Mouse (Mus musculus) midbrain, embryonic 11.5 days (tissue): ENCODE measurements at regions not wholly inside any gene's neighbourhood (a gene's known extent, or its start where the extent isn't known, plus 50 kb on each side); places are given as distances from the start of the nearest gene placed in this dataset.
A peak's percentile ranks its signal among the peaks of the same experiment; 100 is the strongest.

ENCODE experiments used
- ATAC-seq: fragments of 200-750 bp; cut with Nextera tagmentation; 2 replicates; pipeline ENCODE4 v1.8.0; 2017; ENCODE audit warnings: moderate TSS enrichment, moderate library complexity; ENCODE audit not compliant: low FRiP score
- DNase-seq: peaks from one replicate; pipeline ENCODE4 v3.0.0; 2015; ENCODE audit warnings: low spot score; ENCODE audit errors: missing footprints
- H3K27ac ChIP-seq: fragments of 300-500 bp; sonication (generic); 2 replicates; pipeline ENCODE4 v1.5.1; 2014; ENCODE audit warnings: low read depth, low read length
- H3K27me3 ChIP-seq: fragments of 300-500 bp; sonication (generic); 2 replicates; pipeline ENCODE4 v1.6.1; 2014; ENCODE audit warnings: mild to moderate bottlenecking, low read length, moderate library complexity, mixed read lengths; ENCODE audit not compliant: control insufficient read depth, insufficient read depth
- H3K36me3 ChIP-seq: fragments of 300-500 bp; sonication (generic); 2 replicates; pipeline ENCODE4 v1.6.1; 2014; ENCODE audit warnings: mild to moderate bottlenecking, low read length, moderate library complexity, mixed read lengths; ENCODE audit not compliant: control insufficient read depth, insufficient read depth
- H3K4me1 ChIP-seq: fragments of 300-500 bp; sonication (generic); 2 replicates; pipeline ENCODE4 v1.6.1; 2014; ENCODE audit warnings: low read length; ENCODE audit not compliant: control insufficient read depth, insufficient read depth
- H3K4me2 ChIP-seq: fragments of 300-500 bp; sonication (generic); 2 replicates; pipeline ENCODE4 v1.6.1; 2014; ENCODE audit warnings: mild to moderate bottlenecking, moderate library complexity
- H3K4me3 ChIP-seq: fragments of 300-500 bp; sonication (generic); 2 replicates; pipeline ENCODE4 v1.5.1; 2014; ENCODE audit warnings: low read depth, low read length
- H3K9ac ChIP-seq: fragments of 300-500 bp; sonication (generic); 2 replicates; pipeline ENCODE4 v1.6.1; 2014; ENCODE audit warnings: low read length
- H3K9me3 ChIP-seq: fragments of 300-500 bp; sonication (generic); 2 replicates; pipeline ENCODE4 v1.6.1; 2016; ENCODE audit warnings: low read length; ENCODE audit not compliant: control insufficient read depth
- WGBS: fragments of 180-500 bp; shearing (Covaris S2); extraction: QIAGEN DNeasy Blood & Tissue Kit; methylation state at CpG from one replicate; pipeline ENCODE4 v1.1.7; 2014; 5-methylcytosine and 5-hydroxymethylcytosine counted together

DNA sequence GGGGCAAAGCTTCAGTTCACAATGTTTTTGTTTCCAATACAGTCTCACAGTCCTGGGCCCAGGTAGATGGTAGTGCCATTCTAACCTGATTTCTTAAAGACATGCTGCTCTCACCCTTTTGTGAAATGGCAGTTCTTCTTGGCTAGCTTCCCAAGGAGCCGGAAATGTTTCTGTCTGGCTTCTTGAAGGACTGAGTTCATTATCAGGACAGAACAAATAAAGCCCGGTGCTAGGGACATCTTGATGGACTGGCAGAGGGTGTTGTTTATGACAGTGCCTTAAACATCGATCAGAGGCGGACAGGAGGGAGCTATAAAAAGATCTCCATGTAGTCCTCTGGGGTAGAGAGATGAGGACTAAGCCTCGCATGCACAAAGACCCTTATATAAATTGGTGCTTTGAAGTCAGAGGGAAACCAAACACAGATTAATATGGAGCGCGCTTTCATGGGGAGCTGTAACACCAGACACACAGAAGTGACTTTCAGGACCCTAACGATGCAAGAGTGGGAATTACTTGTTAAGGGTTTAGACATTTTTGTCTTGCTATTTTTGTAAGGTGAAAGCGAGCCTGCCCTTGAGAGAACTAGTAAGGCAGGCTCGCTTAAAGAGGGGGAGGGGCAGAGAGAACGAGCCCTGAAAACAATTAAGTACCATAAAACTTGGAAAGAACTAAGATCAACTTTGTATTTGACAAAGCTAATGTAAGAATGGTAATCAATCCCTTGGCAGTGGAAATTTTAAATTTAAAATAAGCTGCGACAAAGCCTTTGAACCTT, 96.2 kb downstream of the Fzd1 start:
- ATAC-seq (no peak), DNase-seq (peak; percentile 77)
- H3K27ac ChIP-seq, result no peak overlapping the region
- H3K4me2 ChIP-seq, result no peak overlapping the region
- H3K9ac ChIP-seq, result no peak overlapping the region
- H3K4me3 ChIP-seq, result no peak overlapping the region
- WGBS, result 72% methylated on average over 12 of the region's 12 CpGs
- no peaks in the 10 kb centered on the region for H3K27me3 ChIP-seq
- no peaks in the 10 kb centered on the region for H3K36me3 ChIP-seq
- no peaks in the 10 kb centered on the region for H3K9me3 ChIP-seq
- H3K4me1 ChIP-seq, result no peaks in the 10 kb centered on the region

DNA sequence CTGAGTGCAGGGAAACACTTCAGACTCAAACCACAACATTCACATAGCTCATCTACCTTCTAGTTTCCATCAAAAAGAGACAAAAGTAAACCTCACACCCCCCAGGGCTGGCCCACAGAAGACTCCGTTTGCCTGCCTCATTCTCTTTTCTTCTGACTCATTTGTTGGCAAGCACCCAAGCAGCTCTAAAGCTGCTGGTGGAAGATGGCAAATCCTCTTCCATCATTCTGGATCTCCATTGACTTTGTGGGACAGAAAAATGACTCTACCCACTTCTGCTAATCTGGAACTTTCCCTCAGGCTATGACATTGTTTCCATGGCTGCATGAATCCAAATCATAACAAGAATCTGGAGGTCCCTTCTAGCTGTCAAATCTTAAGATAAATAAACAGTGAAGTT, 99.9 kb downstream of the Fzd1 start:
- H3K27ac ChIP-seq, result no peak overlapping the region
- DNase-seq, result no peak
- no peaks in the 10 kb centered on the region for H3K36me3 ChIP-seq
- no peaks in the 10 kb centered on the region for H3K27me3 ChIP-seq
- WGBS, result 60% methylated on average over 1 of the region's 1 CpGs
- H3K4me1 ChIP-seq, result no peaks in the 10 kb centered on the region
- H3K9me3 ChIP-seq, result no peaks in the 10 kb centered on the region
- ATAC-seq, result no peak
- no peak overlapping the region for H3K4me3 ChIP-seq
- no peak overlapping the region for H3K9ac ChIP-seq
- no peak overlapping the region for H3K4me2 ChIP-seq

DNA sequence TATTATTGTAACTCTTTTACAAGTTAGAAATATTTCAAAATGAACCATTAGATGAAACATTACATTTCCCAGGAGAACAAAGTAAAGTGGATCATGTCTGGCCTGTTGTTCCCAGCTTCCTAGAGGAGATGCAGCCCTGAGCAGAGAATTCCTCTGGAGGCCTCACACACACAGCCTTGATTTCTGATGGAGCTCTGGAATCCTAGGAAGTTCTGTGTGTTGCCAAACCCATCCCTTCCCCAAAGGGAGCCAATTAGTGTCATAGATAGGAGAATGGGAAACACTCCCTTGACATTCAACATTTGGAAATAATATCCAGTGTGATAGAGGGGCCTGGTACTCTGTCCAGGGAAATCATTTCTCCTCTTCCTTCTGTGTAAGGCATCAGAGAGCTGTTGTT, 103.6 kb downstream of the Fzd1 start:
- ATAC-seq, result no peak
- no peaks in the 10 kb centered on the region for H3K9me3 ChIP-seq
- peaks cover 5% of the 10 kb centered on the region; the same call in 1 of the 2 replicates for H3K4me1 ChIP-seq
- H3K27me3 ChIP-seq, result no peaks in the 10 kb centered on the region
- no peak overlapping the region for H3K9ac ChIP-seq
- H3K4me2 ChIP-seq, result no peak overlapping the region
- no peak overlapping the region for H3K4me3 ChIP-seq
- no peaks in the 10 kb centered on the region for H3K36me3 ChIP-seq
- H3K27ac ChIP-seq, result no peak overlapping the region
- DNase-seq, result peak; percentile 54

DNA sequence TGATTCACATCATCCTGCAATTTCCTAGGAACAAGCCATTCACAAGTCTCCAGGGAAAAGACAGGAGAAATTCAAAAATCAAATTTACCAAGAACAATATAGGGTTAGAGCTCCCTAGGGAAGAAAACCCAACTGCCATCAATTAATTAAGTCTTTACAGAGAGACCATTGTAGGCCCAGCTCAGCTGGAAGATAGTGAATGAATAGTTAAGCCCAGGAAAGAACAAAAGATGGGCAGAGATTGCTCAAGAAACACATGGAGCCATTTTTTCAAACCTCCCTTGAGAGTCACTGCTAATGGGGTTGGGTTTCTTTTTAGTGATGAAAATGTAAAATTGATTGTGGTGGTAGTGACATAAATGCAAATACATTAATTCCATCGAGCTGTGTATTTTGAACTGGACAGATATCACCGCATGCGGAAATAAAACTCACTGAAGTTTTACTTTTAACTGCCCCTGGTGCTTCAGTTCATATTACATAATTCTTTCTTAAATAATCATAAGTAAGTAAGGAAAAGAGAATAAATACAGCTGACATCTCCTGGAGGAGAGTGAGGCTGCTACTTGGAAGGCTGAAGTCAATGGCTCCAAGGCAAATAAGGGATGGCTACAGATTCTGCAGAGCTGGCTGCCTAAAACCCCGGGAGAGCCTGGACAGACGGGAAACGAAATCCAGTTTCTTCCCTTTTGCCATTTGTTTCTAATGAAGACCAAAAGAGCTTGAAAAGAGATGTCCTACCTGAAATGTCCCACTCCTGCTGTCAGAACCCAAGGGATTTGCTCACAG, 106.5 kb downstream of the Fzd1 start:
- Histone ChIP-seq H3K9ac (no peak overlapping the region), H3K9me3 (no peaks in the 10 kb centered on the region), H3K4me2 (no peak overlapping the region), H3K27ac (peak overlapping the region; percentile 41), H3K4me3 (no peak overlapping the region), H3K36me3 (no peaks in the 10 kb centered on the region), H3K27me3 (no peaks in the 10 kb centered on the region), H3K4me1 (peaks cover 5% of the 10 kb centered on the region; the same call in 1 of the 2 replicates)
- ATAC-seq (peak; percentile 84), DNase-seq (peak; percentile 75)
- WGBS, result 59% methylated on average over 6 of the region's 6 CpGs

- no peaks in the 10 kb centered on the region for H3K27me3 ChIP-seq
- H3K27ac ChIP-seq, result no peak overlapping the region
- 55% methylated on average over 3 of the region's 3 CpGs for WGBS
- DNase-seq (peak; percentile 70), ATAC-seq (peak; percentile 73)
- no peak overlapping the region for H3K9ac ChIP-seq
- no peaks in the 10 kb centered on the region for H3K9me3 ChIP-seq
- no peak overlapping the region for H3K4me3 ChIP-seq
- no peak overlapping the region for H3K4me2 ChIP-seq
- no peaks in the 10 kb centered on the region for H3K36me3 ChIP-seq
- H3K4me1 ChIP-seq, result peaks cover 5% of the 10 kb centered on the region; the same call in 1 of the 2 replicates
Measured at GRCm38 (mm10) chr5:4650709-4651108, 107.1 kb downstream of the Fzd1 start.

- DNase-seq (no peak), ATAC-seq (no peak)
- Histone ChIP-seq H3K27ac (no peak overlapping the region), H3K4me1 (peaks cover 5% of the 10 kb centered on the region; the same call in 1 of the 2 replicates), H3K36me3 (no peaks in the 10 kb centered on the region), H3K4me3 (no peak overlapping the region), H3K9me3 (no peaks in the 10 kb centered on the region), H3K27me3 (no peaks in the 10 kb centered on the region), H3K4me2 (no peak overlapping the region), H3K9ac (no peak overlapping the region)
- 76% methylated on average over 6 of the region's 6 CpGs for WGBS
Measured at GRCm38 (mm10) chr5:4649858-4650556, 107.8 kb downstream of the Fzd1 start.

DNA sequence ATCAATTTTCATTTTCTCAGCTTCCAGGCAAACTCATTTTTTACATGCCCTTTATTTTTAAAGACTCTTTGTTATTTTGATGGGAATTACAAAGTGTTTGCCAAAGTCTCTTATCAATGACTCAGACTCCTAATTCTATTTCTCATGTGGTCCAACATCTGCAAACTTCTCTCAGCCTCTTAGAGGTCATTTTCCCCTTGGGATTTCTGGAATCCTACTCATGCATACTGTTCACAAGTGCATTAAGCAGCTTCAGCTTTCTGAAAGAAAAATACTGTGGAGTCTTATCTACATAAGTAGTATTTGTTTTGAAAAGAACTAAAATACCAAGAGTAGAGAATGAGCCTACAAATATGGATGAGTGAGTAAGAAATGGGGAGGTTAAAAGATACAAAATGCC, 116.8 kb downstream of the Fzd1 start:
- no peak for ATAC-seq
- no peak overlapping the region for H3K4me2 ChIP-seq
- H3K36me3 ChIP-seq, result no peaks in the 10 kb centered on the region
- H3K4me1 ChIP-seq, result no peaks in the 10 kb centered on the region
- H3K27me3 ChIP-seq, result no peaks in the 10 kb centered on the region
- H3K9ac ChIP-seq, result no peak overlapping the region
- H3K4me3 ChIP-seq, result no peak overlapping the region
- DNase-seq, result no peak
- H3K27ac ChIP-seq, result no peak overlapping the region
- H3K9me3 ChIP-seq, result no peaks in the 10 kb centered on the region

- no peak overlapping the region for H3K27ac ChIP-seq
- no peak overlapping the region for H3K9ac ChIP-seq
- H3K4me2 ChIP-seq, result no peak overlapping the region
- 81% methylated on average over 3 of the region's 3 CpGs for WGBS
- H3K36me3 ChIP-seq, result no peaks in the 10 kb centered on the region
- H3K4me3 ChIP-seq, result no peak overlapping the region
- no peaks in the 10 kb centered on the region for H3K9me3 ChIP-seq
- DNase-seq (no peak), ATAC-seq (no peak)
- H3K27me3 ChIP-seq, result no peaks in the 10 kb centered on the region
- H3K4me1 ChIP-seq, result no peaks in the 10 kb centered on the region
Measured at GRCm38 (mm10) chr5:4633763-4634162, 124.1 kb downstream of the Fzd1 start.

DNA sequence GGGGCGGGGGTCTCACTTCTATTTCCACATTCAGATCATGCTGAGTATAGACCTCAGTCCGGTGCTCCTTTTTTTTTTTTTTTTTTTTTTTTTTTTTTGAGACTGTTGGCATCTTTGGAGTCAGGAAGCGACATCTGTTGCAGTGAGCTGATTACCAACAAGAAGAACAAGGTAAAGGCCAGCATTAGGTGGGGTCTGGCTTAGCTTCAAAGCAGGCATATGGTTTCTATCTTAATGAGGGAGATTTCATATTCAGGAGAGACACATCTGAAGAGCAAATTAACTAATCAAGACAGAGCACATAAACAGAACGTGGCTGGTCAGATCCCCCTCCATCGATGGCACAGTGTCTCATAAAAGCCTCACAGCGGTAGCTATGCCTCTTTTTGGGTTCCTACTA, 132.6 kb downstream of the Fzd1 start:
- no peak for DNase-seq
- no peak for ATAC-seq
- Histone ChIP-seq H3K27me3 (no peaks in the 10 kb centered on the region), H3K9ac (no peak overlapping the region), H3K4me1 (no peaks in the 10 kb centered on the region), H3K36me3 (no peaks in the 10 kb centered on the region), H3K9me3 (no peaks in the 10 kb centered on the region), H3K27ac (no peak overlapping the region), H3K4me3 (no peak overlapping the region), H3K4me2 (no peak overlapping the region)
- 88% methylated on average over 6 of the region's 6 CpGs for WGBS
